Mouse (Mus musculus) erythroid progenitor cell, adult 5-6 weeks (primary cell): ENCODE results near the gene Fabp1. TPM values are rescaled to one million over a fixed set of nuclear protein-coding genes. Genes with fewer than 3 reads are reported as not detected.

Experiments used
- ATAC-seq: replicated peaks from 2 replicates; pipeline ENCODE4 v1.8.0; 2016; ENCODE audit warnings: moderate number of reproducible peaks, mild to moderate bottlenecking, moderate TSS enrichment, inconsistent platforms; ENCODE audit not compliant: poor library complexity, low FRiP score, severe bottlenecking
- total RNA-seq, 2 experiments: library from RNA; stranded (forward) in 1 of 2; stranded (reverse) in 1 of 2; fragments of 150-400 nt in 1 of 2; fragments of 186-747, 209-891 nt in 1 of 2; gene quantifications; 2 replicates each; pipeline versions ENCODE4 v1.2.3 to v1.2.4; 2015 to 2017; ENCODE audit warnings: low replicate concordance in 2 of 2

Fabp1 gene
- total RNA-seq, 2 experiments from 2014 or later: not detected

DNA sequence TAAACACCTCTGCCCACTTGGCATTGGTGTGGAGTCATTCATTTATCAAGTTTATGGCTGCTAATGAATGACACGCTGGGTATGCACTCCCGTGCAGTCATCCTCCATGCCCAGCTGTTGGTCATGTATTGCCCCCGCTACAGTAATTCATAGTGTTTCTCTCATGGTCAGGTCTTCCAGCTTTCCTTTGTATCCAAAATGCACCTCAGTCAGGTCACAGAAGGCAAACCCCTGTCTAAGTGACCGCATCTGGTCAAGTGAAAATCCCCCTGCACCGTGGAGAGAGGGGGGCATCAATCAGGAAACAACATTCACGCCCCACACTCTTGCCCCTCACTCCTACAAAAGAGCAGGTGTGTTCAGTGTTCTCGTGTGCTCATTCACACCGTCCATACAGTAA lies 4.5 kb downstream of the Fabp1 start:
- no peak for ATAC-seq

DNA sequence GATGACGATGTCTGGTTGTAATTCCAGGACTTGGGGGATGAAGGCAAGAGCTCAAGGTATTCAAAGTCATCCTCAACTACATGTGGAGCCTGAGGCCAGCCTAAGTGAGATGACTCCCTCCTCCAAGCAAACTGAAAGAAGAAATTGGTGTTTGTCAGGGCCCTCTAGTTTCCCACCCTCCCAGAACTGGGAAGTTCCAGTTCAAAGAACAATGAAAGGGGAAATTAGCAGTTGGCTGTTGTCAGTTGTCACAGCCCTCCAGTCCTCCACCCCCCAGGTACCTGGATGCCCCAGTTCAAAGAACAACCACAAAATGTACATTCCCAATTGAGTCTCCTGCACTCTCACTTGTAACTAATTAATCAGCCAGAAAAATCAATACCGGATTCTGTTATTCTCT lies 9.1 kb downstream of the Fabp1 start:
- ATAC-seq: no peak

DNA sequence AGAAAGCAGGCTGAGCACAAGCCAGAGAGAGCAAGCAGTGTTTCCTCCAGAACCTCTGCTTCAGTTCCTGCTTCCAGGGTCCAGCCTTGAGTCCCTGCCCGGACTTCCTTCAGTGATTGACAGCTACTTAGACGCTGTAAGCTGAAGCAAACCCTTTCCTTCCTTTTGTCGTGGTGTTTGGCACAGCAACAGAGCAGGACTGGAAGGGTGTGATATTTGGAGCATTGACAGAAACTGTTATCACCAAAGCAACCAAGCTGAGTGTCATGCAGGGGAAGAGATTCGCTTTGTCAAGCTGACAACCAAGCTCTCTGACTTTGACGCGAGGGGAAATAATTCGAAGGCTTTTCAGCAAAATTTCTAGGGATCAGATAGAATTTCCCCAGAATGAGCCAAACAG lies 12.3 kb downstream of the Fabp1 start:
- no peak for ATAC-seq

DNA sequence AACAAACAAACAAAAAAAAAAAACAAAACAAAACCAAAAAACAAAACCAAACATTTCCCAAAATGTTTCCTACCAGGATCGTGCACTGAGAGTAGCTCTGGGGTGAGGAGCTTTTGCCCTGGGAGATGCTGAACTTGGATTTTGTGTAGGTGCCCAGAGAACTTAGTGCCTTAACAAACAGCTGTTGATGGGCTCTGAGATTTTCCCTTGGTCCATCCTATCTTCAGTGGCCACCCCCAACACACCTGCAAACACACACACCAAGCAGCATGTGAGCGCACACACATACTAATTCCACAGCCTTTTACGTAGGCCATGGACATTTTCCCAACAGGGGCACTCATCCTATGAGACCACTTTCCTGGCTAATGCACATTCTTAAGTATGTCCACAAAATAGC lies 12.8 kb downstream of the Fabp1 start:
- ATAC-seq: no peak

DNA sequence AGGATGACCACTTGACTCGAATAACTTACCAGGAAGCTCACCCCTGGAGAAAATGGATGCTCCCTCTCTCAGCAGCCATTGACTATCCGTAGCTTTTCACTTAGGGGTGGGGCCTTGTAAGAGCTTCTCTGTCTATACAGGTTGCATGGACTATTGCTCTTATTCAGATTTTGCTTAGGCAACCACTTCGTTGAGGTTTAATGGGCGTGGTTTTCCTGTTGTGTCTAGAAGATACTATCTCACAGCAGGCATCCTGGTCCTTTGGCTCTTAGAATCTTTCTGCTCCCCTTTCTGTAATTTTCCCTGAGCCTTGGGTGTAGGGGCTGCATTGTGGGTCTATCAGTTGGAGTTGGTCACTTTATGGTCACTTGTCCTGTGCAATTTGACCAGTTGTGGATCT lies 21.9 kb downstream of the Fabp1 start:
- ATAC-seq: no peak

DNA sequence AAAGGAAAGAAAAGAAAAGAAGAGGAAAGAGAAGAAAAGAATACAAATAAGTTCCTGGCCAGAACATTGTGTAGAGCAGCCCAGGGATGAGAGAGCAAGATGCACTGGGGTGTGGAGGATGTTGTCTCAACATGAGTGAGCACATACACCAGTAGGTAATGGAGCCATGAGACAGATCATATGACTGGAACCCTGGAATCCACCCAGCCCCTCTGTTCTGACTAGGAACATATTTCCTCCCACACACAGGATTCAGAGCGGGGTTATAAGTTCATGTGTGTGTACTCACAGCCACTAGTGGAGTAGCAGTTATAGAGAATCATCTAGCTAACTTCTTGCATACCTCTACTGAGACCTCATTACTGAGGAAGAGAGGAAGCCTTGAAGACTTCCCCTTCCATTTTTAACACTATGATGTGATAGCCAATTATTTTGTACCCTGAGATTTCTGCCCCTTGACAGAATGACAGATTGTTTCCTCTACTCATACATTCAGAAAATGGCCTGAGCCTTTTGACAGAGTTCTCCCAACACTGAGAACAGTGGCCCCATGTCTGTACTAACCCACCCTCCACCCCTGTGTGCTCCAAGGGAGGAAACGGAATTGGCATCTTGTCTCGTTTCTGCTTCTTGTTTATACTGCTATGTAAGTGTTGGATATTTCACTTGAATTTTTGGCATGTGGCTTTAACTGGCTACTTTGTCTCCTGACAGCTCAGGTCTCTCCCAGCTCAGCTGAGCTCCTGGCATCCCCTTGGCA lies 24.7 kb downstream of the Fabp1 start:
- ATAC-seq: no peak

DNA sequence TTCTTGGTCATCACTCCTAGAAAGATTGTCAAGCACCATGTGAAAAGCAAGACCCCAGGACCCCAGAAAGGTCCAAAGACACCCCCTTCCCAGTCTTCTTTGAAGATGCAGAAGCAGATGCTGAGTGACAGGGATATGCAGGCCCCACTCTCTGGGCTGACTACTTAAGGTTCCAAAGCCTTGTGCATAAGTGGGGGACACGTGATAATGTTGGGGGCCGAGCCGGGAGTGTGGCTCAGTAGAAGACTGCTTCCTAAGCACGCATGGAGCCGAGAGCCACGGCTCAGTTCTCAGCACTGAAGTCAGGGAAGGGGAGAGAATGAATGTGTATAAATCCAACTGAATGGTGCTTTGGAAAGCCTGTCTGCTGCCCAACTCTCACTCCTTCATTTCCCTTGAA lies 26.9 kb downstream of the Fabp1 start:
- ATAC-seq: no peak

DNA sequence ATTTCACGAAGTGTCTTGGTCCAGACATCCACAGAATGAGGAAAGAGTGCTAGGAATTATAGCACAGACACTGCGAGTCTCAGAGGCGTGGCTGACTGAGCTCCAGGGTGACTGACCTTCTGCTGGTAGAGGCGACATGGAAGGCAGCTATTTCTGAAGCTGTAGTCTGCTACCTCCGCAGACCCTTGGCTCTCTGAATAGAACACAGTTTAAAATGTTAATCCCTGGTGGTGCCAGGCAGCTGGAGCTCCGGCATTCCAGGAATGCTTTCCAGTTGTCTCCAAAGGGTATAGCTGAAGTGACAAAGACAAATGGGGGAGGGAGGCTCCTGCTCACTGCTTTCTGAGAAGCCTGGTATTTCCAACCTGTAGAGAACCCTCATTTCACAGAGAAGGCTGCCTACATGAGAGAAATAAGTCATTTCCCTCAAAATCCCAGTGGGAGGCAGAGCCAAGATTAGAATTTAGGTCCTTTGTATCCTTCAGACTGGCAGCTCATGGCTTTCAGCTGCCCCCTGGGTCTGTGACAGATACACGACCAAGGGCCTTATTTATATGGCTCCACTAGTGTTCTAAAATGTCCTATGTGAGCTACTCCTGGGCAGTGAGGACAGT lies 27.6 kb downstream of the Fabp1 start:
- ATAC-seq: no peak

DNA sequence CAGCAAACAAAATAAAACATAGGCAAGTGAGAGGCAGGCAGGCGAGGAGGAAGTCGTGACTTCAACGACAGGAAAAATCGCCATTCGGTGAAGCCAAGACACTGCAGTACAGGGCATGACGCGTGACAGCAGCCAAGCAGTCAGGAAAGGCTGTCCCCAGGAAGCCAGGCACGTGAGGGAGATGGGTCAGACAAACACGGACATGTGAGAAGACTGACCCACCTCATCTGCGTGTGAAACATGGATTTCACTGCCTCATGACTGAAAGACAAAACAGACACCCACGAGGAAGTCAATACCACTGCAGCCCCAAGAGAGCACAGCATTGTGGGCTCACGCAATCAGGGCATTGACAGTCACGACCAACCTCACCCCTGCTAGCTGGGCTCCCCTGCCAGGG lies 35.5 kb downstream of the Fabp1 start:
- ATAC-seq: no peak

DNA sequence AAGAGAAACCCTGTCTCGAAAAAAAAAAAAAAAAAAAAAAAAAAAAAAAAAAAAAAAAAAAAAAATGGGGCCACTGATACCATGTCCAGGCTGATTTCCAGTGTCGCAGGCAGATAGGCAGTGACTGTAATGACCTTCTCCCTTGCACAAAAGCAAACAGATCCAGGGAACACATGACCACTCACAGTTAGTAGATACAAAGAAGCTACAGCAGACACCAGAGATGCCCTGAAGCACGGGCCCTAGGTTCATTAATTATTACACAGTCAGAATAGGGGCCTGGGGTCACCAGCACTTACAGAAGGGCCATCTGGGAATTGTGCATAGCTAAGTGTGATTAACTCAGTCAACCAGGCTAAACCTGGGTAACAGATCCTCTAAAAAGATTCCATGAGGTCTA lies 36.3 kb downstream of the Fabp1 start:
- ATAC-seq: no peak

DNA sequence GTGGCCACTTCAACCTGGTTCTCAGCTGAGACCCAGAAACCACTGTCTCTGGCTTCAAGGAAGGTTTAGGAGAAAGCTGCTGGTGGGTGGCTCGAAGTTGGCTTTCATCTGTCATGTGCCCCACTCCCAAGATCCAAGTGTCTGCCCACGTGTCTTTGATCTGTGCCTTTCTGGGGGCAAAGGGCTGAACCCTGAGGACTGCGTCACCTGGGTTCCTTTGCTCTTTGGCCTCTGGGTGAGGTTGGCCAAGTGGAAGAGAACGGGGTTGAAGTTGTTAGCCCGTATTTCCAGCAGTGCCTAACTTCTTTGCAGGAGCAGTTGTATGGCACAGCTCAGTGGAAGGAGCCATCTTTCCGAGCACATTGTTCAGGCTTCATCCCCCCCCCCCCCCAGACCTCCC lies 36.9 kb downstream of the Fabp1 start:
- no peak for ATAC-seq

DNA sequence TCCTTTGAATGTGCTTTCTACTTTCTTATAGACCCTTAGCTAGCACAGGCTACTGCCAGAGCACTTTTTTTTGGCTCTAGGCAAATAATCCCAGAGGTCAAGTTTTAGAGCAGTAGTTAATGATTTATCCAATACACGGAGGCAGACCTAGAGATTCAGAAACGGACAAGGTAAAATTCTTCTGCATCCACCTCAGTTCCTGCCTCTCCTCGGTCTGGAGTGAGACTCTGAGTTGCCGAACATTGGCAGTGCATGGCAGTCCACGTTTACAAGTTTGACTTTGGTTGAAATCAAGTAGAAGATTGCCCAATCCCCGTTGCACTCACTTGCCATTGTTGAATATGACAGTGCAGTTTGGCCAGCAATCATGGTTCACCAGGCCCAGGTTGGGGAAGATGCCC lies 37.4 kb downstream of the Fabp1 start:
- ATAC-seq: no peak

DNA sequence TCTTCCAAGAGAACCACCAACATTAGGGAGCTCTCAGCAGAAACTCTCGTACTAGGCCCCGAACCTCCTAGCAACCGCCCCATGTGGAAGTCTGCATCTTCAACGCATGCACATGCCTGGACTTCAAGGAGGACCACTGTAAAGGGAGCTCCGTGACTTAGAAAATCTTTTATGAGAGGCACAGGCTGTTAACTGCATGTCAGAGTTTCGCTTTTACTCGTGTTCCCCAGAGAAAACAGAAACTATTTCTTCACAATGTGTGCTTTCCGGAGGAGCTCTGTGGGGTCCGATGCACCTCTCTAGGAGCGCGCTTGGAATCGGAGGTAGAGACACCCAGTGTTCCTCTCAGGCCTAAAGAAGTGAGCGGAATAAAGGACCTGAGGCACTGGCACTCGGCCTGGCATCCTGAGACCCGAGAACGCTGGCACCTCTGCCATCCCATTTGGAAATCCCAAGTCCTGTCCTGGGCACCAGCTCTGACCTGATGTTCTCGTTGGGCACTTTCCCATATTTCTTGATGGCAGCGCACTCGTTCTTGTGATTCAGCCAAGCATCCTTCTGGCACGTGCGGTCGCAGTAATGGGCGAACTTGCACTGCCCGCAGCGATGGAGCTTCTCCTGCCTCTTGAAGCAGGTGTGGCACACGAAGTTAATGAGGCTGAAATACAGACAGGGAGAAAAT lies 39.6 kb downstream of the Fabp1 start:
- ATAC-seq: no peak

DNA sequence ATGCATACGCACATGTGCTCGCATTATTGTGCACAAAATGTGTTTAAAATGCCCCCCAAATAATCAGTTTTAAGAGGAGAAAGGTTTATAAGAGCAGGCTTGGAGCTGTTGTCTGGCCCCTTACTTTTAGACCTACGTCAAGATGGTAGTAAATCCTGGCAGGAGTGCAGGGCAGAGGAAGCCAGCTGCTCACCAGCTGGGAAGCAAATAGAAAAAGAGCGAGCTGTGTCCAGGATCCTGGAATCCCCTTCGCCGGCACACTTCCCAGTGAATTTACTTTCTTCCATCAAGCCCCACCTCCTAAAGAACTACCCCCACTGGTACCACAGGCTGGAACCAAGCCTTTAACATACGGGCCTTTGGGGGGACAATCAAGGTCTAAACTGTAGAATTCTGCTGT lies 41.2 kb downstream of the Fabp1 start:
- no peak for ATAC-seq

DNA sequence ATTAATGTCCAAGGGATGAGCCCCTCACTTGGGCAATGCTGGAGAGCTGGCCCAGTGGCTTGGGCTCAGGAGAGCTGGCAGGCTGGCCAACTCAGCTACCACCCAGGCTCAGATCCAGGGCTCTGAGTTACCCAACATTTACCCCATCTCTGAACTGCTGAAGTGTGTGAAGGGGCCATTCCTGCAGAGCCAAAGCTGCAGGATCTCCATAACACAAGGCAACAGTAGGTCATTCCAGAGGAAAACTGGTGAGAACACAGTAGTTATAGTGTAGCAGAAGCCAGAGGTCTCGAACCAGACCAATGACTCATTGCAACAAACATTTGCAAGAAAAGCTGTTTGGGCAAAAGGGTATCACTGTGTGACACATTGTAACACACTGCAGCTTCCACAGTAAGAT lies 43.2 kb downstream of the Fabp1 start:
- no peak for ATAC-seq

DNA sequence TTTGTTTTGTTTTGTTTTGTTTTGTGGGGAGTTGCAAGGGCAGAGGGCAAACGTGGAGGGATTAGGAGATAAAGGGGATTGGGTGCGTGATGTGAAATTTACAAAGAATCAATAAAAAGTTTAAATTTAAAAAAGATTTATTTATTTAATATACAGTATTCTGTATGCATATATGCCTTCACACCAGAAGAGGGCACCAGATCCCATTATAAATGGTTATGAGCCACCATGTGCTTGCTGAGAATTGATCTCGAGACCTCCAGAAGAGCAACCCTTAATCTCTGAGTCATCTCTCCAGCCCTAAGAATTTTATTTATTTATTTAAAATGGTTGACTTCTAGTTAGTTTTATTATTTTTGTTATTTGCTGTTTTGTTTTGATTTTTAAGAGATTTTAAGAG lies 43.6 kb downstream of the Fabp1 start:
- no peak for ATAC-seq

DNA sequence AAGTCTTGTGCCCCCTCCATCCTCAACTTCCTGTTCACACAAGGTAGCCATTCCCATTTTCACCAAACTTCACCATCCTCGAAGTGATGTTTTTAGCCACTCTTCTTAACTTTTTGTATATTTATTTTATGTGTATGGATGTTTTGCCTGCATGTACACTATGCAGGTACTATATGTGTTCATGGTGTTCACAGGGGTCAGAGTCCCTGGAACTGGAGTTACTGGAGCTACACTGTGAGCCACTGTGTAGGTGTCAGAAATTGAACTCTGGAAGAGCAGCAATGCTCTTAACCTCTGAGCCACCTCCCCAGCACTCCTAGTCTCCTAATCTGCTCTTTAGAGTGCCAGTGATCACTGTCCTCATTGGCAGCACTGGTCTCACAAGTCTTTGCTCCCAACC lies 48.8 kb downstream of the Fabp1 start:
- ATAC-seq: no peak

DNA sequence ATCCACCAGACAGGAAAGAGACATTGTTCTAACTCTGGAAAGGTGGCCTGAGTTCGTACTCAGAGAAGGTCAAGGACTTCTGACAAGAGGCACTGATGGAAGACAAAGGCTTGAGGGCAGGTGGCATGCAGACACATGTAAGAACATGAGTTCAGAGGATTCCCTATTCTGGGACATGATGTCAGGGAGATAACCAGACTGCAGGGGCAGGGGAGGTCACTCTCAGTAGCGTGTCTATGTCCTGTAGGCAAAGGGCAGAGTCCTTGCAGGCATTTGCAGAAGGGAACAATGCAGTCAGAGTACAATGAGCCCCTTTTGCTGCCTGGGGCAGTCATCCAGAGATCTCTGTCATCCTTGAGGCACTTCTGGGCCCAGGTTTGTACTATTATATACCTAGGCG lies 50.0 kb downstream of the Fabp1 start:
- no peak for ATAC-seq

DNA sequence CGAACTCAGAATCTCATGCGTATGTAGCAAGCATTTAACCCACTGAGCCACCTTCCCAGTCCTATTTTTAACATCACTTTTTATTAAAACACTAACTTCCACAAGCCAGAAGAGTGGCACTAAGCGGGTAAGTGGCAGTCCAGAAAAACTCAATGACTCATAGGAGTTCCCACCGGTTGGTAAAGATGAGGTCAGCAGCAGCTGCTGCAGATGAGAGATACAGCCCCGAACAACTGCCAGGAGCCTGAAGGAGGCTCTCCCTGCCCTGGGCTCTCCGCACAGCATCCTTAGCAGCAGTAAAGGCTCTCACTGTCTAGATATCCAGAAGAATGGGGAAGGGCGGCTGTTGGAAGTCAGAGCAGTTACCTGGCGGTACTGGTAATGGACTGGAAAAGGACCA lies 51.3 kb downstream of the Fabp1 start:
- ATAC-seq: no peak

DNA sequence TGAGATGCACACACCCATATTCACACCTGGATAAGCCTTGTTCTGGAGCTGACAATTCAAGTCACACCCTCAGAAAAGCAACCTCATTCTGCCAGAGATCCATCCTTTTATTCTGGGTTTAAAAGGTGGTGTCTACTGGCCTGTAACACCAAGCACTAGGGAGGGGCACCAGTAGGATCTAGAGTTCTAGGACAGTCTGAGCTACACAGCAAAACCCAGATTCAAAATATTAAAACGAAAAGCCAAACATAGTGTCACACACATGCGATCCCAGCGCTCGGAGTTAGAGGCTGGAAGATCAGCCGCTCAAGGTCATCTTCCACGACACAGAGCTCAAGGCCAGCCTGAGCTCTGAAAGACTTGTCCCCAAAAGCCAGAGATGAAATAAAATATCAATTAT lies 54.8 kb downstream of the Fabp1 start:
- ATAC-seq: no peak
